Mouse (Mus musculus): ENCODE measurements at regions not wholly inside any gene's neighbourhood (a gene's known extent, or its start where the extent isn't known, plus 50 kb on each side); places are given as distances from the start of the nearest gene placed in this dataset.

DNA sequence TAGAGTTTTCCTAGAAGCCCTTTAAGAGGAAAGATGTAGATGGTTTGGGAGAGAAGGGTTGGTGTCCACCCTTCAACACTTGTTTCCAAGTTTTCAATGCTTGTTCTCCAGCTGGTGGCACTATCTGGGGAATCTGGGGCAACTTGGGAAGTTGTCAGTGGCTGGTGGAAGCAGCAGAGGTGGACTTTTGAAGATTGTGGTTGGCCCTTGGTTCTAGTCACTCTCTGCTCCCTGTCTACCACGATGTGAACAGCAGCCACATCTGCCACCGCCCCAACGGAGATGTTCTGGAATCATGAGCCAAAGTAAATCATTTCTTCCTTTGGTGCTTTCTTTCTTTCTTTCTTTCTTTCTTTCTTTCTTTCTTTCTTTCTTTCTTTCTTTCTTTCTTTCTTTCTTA, 234.9 kb upstream of the Klf3 start:
- Histone ChIP-seq H3K9me3 (replicated peaks; ENCODE audit: low read length) (peaks cover 6% of the 10 kb centered on the region), H3K4me3 (replicated peaks in 1 of 3; ENCODE audit: low read depth in 2 of 3, low read length in 2 of 3, poor library complexity in 1 of 3) (no peak overlapping the region), H3K36me3 (replicated peaks in 1 of 2; ENCODE audit: control insufficient read depth in 1 of 2, insufficient read depth in 1 of 2, low read length in 1 of 2) (no peaks in the 10 kb centered on the region), H3K4me1 (ENCODE audit: control insufficient read depth in 1 of 2, insufficient read depth in 2 of 2) (peaks cover 0 to 12% of the 10 kb centered on the region in 2 experiments; a peak in 2 of 4 replicates), H3K27ac (ENCODE audit: insufficient read depth, low read depth) (no peak overlapping the region), H3K4me2 (ENCODE audit: insufficient read depth, low read depth, poor library complexity, severe bottlenecking) (no peak overlapping the region), H3K27me3 (replicated peaks) (peaks cover 1% of the 10 kb centered on the region), H3K79me2 (replicated peaks; ENCODE audit: control insufficient read depth, extremely low read depth, insufficient read depth, poor library complexity, severe bottlenecking) (no peaks in the 10 kb centered on the region), H3K9ac (ENCODE audit: insufficient read depth, low read depth) (no peak overlapping the region)
- DNase-seq (ENCODE audit: extremely low read depth): no peak
- in situ Hi-C loops (cut with MboI; ENCODE audit: low pct_ligation_motif_present, low pct_unique_long_range_greater_than_20kb, low sequenced_read_pairs): no loop called here
- dilution Hi-C loops (cut with MboI; ENCODE audit: extremely low pct_ligation_motif_present, extremely low pct_unique_long_range_greater_than_20kb, low sequenced_read_pairs): no loop called here
- TF ChIP-seq UBTF (IDR thresholded peaks at IDR 0.05; ENCODE audit: low read depth, low read length) (no peak), HCFC1 (IDR thresholded peaks at IDR 0.05; ENCODE audit: low read depth, low read length) (no peak), TCF12 (IDR thresholded peaks at IDR 0.05; ENCODE audit: low read depth, low read length) (no peak), MYC (IDR thresholded peaks at IDR 0.05; ENCODE audit: low read depth, low read length) (no peak), E2F4 (IDR thresholded peaks at IDR 0.05; ENCODE audit: insufficient replicate concordance, low read depth, low read length) (no peak), MEF2A (IDR thresholded peaks at IDR 0.05; ENCODE audit: borderline replicate concordance, low read depth, low read length) (no peak), SIN3A (IDR thresholded peaks at IDR 0.05; ENCODE audit: low read length) (no peak), KAT2A (IDR thresholded peaks at IDR 0.05; ENCODE audit: insufficient replicate concordance, low read length) (no peak), MAFK (IDR thresholded peaks at IDR 0.05; ENCODE audit: insufficient replicate concordance, low read length) (no peak), MXI1 (IDR thresholded peaks at IDR 0.05; ENCODE audit: low read depth, low read length) (no peak), CHD1 (IDR thresholded peaks at IDR 0.05; ENCODE audit: low read depth, low read length) (no peak), GABPA (IDR thresholded peaks at IDR 0.05; ENCODE audit: insufficient replicate concordance, low read depth, low read length) (no peak), RCOR1 (conservative IDR thresholded peaks at IDR 0.05; ENCODE audit: low read depth, low read length) (no peak), MAZ (IDR thresholded peaks at IDR 0.05; ENCODE audit: low read depth, low read length) (no peak), ZMIZ1 (IDR thresholded peaks at IDR 0.05; ENCODE audit: low read depth, low read length) (no peak), RAD21 (IDR thresholded peaks at IDR 0.05; ENCODE audit: low read depth, low read length) (no peak), ZKSCAN1 (IDR thresholded peaks at IDR 0.05; ENCODE audit: borderline replicate concordance, low read depth, low read length) (no peak), EP300 (IDR thresholded peaks at IDR 0.05; ENCODE audit: low read length) (no peak), ZNF384 (IDR thresholded peaks at IDR 0.05; ENCODE audit: low read depth, low read length) (no peak)

DNA sequence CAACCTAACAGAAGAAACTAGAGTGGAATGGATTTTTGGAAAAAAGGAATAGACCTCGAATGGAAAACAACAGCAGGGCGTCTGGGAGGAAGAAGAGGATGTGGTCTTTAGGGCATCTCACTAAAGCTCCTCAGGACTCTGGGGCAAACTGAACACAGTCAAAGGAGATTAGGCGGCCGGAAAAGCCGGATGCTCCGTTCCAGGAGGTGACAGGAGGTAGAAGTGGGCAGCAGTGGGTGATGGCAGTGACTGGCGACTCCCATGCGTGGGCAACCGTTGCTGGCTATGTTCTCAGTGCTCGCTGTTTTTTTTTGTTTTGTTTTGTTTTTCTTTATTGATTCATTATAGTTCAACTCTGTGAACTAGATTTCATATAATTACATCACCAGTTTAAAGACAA, 228.8 kb upstream of the Klf3 start:
- in situ Hi-C loops (cut with MboI; ENCODE audit: low pct_ligation_motif_present, low pct_unique_long_range_greater_than_20kb, low sequenced_read_pairs) (no loop called here), dilution Hi-C loops (cut with MboI; ENCODE audit: extremely low pct_ligation_motif_present, extremely low pct_unique_long_range_greater_than_20kb, low sequenced_read_pairs) (no loop called here)
- H3K27me3 ChIP-seq (replicated peaks): peaks cover 3% of the 10 kb centered on the region
- H3K4me2 ChIP-seq (ENCODE audit: insufficient read depth, low read depth, poor library complexity, severe bottlenecking): no peak overlapping the region
- peaks cover 3% of the 10 kb centered on the region for H3K9me3 ChIP-seq (replicated peaks; ENCODE audit: low read length)
- no peak overlapping the region for H3K4me3 ChIP-seq (replicated peaks in 1 of 3; ENCODE audit: low read depth in 2 of 3, low read length in 2 of 3, poor library complexity in 1 of 3)
- H3K9ac ChIP-seq (ENCODE audit: insufficient read depth, low read depth): no peak overlapping the region
- H3K27ac ChIP-seq (ENCODE audit: insufficient read depth, low read depth): no peak overlapping the region
- no peaks in the 10 kb centered on the region for H3K36me3 ChIP-seq (replicated peaks in 1 of 2; ENCODE audit: control insufficient read depth in 1 of 2, insufficient read depth in 1 of 2, low read length in 1 of 2)
- peaks cover 0 to 8% of the 10 kb centered on the region in 2 experiments; a peak in 1 of 4 replicates for H3K4me1 ChIP-seq (ENCODE audit: control insufficient read depth in 1 of 2, insufficient read depth in 2 of 2)
- TF ChIP-seq MAZ (IDR thresholded peaks at IDR 0.05; ENCODE audit: low read depth, low read length): no peak
- no peak for TF ChIP-seq TCF12 (IDR thresholded peaks at IDR 0.05; ENCODE audit: low read depth, low read length)
- no peak for TF ChIP-seq MAFK (IDR thresholded peaks at IDR 0.05; ENCODE audit: insufficient replicate concordance, low read length)
- H3K79me2 ChIP-seq (replicated peaks; ENCODE audit: control insufficient read depth, extremely low read depth, insufficient read depth, poor library complexity, severe bottlenecking): no peaks in the 10 kb centered on the region
- no peak for DNase-seq (ENCODE audit: extremely low read depth)

All from CH12.LX (cell line).